In the genomic region with DNA sequence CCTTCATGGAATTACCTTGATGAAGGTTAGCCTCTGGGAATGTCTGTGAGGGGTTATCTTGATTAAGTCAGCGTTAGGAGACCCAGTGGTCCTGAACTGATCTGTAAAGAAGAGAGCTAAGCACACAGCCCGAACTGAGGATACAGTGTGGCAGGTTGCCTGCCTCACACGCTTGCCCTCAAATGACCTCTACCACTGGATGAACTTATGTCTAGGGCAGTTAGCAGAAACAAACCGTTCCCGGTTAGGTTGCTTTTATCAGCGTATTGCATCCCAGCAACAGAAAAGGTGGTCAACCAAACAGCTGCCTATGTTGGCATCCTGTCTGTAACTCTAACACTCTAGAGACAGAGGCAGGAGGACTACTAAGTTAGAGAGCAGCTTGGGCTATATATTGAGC, we compare ENCODE assay signal across 19 mouse cellular contexts.
"Had no signal": no experiment of that assay in that cellular context is flagged by ENCODE, and none has a peak within 500 bp of the region (broad histone marks: within the 10 kb centered on the region; RNA-seq: fewer than 3 reads in every experiment).

No protein-coding gene starts in this region.

- H3K4me3 ChIP-seq: kidney, embryonic 15.5 days; limb, embryonic 12.5 days; limb, embryonic 15.5 days; megakaryocyte, embryonic 14.5 days; midbrain, embryonic 15.5 days; neural tube, embryonic 13.5 days had no signal

- H3K27ac ChIP-seq: kidney, embryonic 15.5 days; limb, embryonic 12.5 days; limb, embryonic 15.5 days; liver, embryonic 14.5 days; macrophage; midbrain, embryonic 15.5 days; neural tube, embryonic 13.5 days; stomach, postnatal 0 days had no signal

- DNase-seq: kidney, adult 8-10 months; kidney, postnatal 14 days; kidney, postnatal 4 days; left cerebral cortex, postnatal 4 days; liver, postnatal 0 days; lung, embryonic 14.5 days; thymus, adult 2 months; thymus, postnatal 14 days; thymus, postnatal 4 days had no signal

- H3K27me3 ChIP-seq: kidney, embryonic 15.5 days; limb, embryonic 12.5 days; limb, embryonic 15.5 days; megakaryocyte, embryonic 14.5 days; midbrain, embryonic 15.5 days; neural tube, embryonic 13.5 days had no signal

- H3K4me1 ChIP-seq: kidney, embryonic 15.5 days; limb, embryonic 12.5 days; limb, embryonic 15.5 days; megakaryocyte, embryonic 14.5 days; midbrain, embryonic 15.5 days; neural tube, embryonic 13.5 days had no signal

- ATAC-seq: liver, postnatal 0 days; lung, postnatal 0 days; midbrain, embryonic 15.5 days had no signal

- H3K9me3 ChIP-seq: kidney, embryonic 15.5 days; limb, embryonic 12.5 days; limb, embryonic 15.5 days; midbrain, embryonic 15.5 days; neural tube, embryonic 13.5 days had no signal
